Mouse (Mus musculus) layer of hippocampus, adult 11-12 months (tissue): Measurements from ENCODE around the gene Dpm3.

Experiments
- DNase-seq: peaks from one replicate; pipeline ENCODE4 v3.0.0; 2022; ENCODE audit warnings: low spot score

The Dpm3 gene

GRCm38 (mm10) chr3:89295685-89296230 lies 36.6 kb downstream of the Dpm3 start:
- DNase-seq = no peak

GRCm38 (mm10) chr3:89296761-89297396 lies 37.7 kb downstream of the Dpm3 start:
- DNase-seq = no peak

GRCm38 (mm10) chr3:89298908-89299307 lies 39.8 kb downstream of the Dpm3 start:
- DNase-seq = no peak

GRCm38 (mm10) chr3:89299499-89299898 lies 40.3 kb downstream of the Dpm3 start:
- no peak for DNase-seq

- no peak for DNase-seq
Measured at GRCm38 (mm10) chr3:89300071-89300470, 40.9 kb downstream of the Dpm3 start.

- DNase-seq = no peak
Measured at GRCm38 (mm10) chr3:89300514-89300913, 41.4 kb downstream of the Dpm3 start.

- DNase-seq = no peak
Measured at GRCm38 (mm10) chr3:89304440-89304839, 45.3 kb downstream of the Dpm3 start.

GRCm38 (mm10) chr3:89305105-89305504 lies 45.9 kb downstream of the Dpm3 start:
- DNase-seq = no peak

- no peak for DNase-seq
Measured at GRCm38 (mm10) chr3:89305551-89306325, 46.6 kb downstream of the Dpm3 start.

- DNase-seq = peak; percentile 66
Measured at GRCm38 (mm10) chr3:89308089-89308488, 48.9 kb downstream of the Dpm3 start.

GRCm38 (mm10) chr3:89314340-89314739 lies 55.2 kb downstream of the Dpm3 start:
- no peak for DNase-seq

- no peak for DNase-seq
Measured at GRCm38 (mm10) chr3:89314791-89315190, 55.6 kb downstream of the Dpm3 start.

- peak; percentile 86 for DNase-seq
Measured at GRCm38 (mm10) chr3:89315195-89315929, 56.2 kb downstream of the Dpm3 start.

GRCm38 (mm10) chr3:89315930-89316831 lies 57.0 kb downstream of the Dpm3 start:
- no peak for DNase-seq
